Mouse (Mus musculus) hindlimb bud, embryonic 11.5 days (tissue): ENCODE measurements around the gene Peak1.

ENCODE experiments used
- DNase-seq: peaks from one replicate; pipeline ENCODE4 v3.0.0-alpha.2; 2012; ENCODE audit warnings: low read depth, low spot score; ENCODE audit errors: extremely low spot score

Gene Peak1

GRCm38 (mm10) chr9:56151745-56152481 lies 266.0 kb downstream of the Peak1 start:
- DNase-seq, result no peak
